Mouse (Mus musculus) adrenal gland, postnatal 14 days (tissue): ENCODE data around the gene Myo5a. TPM values are rescaled to one million over a fixed set of nuclear protein-coding genes. Genes with fewer than 3 reads are reported as not detected.

Experiments used
- DNase-seq: peaks from one replicate; pipeline ENCODE4 v3.0.0; 2021; ENCODE audit warnings: mixed read lengths
- total RNA-seq: library from RNA; stranded (reverse); gene quantifications from 2 replicates; pipeline ENCODE4 v1.2.3, GENCODE M21; 2021

Gene Myo5a
- total RNA-seq, 1 experiment from 2014 or later, result 36.4 TPM

DNA sequence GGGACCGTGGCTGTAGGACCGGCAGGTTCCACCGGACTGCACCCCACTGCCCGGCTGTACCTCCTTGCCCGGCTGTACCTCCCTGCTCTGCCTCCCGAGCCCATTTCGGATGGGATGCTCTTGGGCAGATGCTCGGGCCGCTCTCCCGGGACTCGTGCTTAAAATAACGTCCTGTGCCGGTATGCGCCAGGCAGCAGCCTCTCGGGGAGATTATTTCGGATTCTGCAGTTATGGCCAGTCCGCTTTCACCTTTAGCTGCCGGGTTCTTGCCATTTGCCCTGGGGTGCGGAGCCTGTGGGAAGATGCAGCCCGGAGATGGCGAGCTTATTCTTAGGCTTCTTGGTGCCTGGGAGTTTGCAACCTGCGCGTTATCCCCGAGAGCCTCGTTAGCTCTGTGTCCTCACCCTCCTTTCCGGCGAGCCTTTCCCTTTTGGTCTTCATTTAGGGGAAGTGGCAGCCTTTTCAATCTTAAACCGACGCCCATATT, 934 bp downstream of the Myo5a start:
- peak; percentile 55 for DNase-seq

DNA sequence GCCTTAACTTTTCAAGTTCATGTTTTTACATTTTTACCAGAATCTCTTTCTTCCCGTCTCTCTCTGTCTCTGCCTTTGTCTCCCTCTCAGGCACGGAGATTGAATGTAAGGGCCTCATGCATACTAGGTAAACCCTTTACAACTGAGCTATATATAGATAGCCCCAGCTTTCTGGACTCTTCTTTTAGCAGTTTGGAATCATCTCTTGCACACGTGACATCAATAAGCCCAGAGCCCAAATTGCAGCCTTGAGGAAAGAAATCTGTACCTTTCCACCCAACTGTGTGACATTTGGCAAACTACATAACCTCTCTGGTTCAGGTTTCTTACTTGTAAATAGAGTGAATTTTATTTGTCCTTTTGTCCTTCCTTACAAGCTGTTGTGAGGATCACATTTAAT, 1.5 kb downstream of the Myo5a start:
- DNase-seq, result no peak

DNA sequence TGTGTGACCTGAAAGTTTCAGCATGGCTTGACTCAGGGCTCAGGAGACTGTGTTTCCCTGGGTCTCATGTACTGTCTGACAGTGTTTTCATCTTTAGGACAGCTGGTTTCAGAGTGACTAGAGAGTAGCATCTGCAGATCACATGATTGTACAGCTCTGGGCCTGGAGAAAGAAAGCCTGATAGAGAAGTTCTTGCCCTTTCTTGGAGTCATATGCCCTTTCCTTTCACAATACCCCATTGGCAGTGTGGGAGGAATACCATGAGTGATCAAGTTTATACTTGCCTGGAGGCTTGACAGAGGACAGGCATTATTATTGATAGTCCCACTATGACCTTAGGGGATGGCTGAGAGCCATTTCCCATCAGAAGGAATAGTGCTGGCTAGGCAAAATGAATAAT, 6.4 kb downstream of the Myo5a start:
- no peak for DNase-seq

DNA sequence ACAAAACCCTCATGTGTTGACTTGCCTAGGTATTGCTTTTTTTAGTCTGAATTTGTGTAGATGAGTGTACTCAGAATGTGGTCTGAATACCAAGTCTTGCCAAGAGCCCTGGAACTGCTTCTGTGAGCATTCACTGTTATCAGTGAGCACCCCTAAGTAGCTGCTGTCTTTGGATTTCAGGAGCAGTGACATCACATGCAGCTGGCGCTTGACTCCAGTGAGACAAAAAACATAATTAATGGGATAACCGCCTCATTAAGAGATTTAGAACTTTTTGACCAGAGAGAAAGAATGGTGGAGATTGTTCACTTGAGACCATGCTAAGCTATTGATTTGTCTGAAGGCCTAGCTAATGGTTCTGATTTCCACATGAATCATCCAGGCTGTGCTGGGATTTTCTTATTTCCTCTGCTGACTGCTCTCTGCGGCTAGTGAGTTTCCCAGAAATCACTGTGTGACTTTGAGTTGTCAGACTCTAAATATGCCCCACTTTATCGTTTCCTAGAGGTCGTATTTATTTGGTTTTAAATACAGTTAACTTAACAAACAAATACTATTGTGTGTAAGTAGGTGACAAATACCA, 14.5 kb downstream of the Myo5a start:
- DNase-seq, result no peak

DNA sequence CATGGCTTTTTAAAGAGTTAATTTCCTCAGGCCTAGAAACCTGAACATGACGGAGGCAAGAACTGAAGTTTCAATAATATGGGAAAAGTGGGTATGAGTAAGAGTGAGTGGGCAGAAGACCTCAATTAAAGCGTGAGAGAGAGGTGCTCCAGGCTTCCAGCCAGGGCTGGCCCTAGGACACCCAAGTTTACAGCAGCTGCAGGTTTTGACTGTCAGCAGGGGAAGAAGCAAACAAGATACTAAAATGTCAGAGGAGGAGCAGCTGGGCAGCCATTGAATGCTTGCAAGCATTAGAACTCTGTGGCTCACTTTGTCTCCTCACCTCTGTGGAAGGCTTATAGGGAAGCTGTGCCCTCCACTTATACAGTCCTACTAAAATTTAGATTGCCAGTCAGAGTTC, 17.0 kb downstream of the Myo5a start:
- no peak for DNase-seq

DNA sequence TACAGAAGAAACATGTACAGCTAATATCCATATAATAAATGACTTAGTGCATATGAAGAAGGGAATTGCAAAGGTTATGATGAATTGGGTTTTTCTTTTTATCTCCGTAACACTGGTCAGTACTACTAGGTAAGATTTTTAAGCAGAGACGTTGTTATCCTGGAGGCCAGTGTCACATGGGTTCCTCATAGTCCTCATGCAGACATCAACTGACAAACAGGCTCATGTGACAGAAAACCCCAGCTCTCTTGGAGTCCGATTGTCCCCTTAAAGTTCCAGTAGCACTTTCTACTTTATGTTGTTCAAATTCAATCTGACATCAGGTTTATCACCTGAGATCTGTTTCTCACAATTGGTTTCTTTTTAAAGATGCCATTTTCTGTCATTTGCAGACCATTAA, 18.5 kb downstream of the Myo5a start:
- no peak for DNase-seq

DNA sequence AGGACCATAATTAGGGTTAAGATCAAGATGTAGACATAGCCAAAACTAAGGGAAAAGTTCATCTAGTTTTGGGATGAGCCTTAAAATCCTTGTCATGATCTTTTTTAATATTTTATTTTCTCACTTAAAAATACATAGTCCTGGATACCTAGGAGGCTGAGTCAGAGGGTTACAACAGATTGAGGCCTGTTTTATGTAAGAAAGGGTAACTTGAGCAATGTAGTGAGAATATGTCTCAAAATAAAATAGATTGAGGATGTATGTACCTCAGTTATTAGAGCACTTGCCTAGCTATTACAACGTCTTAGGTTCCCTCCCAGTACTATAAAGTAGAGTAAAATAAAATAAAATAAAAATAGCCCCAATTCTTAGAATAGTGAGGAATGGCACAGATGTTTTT, 21.3 kb downstream of the Myo5a start:
- no peak for DNase-seq

DNA sequence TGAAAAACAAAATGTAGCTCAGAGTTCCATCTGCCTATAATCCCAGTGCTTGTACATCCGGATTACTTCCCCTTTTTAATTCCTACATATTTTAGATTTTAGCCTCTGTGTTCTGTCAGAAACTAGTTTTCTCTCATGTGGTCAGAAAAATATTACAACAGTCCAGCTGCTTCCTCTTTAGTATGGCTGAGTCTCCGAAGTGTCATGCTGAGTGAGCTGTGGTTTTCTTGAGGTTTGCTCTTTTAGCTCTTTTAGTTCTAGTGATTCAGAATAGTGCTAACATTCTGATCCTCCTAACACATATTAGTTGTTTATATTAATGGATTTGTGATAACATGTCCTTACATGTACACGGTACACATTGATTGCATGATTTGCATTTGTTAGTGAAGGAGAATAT, 23.9 kb downstream of the Myo5a start:
- no peak for DNase-seq

DNA sequence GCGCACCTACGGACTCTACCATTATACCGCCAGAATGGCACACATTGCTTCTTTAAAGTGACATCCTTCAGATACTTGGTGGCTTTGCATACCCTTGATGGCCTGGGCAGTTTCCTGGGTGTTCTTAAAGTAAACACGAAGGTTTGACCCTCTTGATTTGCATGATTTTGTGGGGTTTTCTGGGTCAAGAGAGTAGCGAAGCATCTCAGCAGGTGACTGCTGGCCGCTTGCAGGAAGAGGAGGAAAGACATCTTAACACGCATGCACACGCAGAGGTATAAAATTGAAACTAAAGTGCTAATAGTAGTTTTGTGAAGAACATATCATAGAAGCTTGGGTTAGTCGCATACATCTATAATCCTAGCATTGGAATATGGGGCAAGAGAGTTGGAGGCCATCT, 28.1 kb downstream of the Myo5a start:
- no peak for DNase-seq

DNA sequence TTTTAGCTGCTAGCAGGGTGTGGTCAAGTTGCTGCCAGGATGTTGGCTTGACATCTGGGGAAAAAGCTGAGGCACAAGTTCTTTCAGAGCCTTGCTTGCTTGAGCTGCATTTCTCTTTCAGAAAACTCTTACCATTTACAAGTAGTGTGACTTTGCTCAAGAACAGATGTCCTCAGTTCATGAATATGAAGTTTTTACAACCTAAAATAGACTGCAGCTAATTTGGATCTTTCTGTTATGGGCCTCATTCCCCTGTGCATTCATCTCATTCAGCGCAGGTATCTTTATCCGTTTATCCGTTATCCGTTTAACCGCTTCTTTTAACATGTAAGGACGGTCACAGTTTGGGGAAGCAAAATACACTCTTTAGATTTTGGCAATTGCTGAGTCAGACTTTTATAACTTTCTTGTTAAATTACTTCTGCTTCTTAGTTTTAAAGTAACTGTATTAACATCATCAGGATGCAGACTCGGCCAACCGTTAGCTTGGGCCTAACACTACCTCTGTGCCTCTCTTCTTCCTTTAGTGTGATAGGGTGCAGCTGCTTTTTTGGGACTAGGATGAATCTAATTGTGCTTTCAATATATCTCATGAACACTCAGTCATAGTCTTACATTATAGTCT, 29.5 kb downstream of the Myo5a start:
- DNase-seq, result no peak

DNA sequence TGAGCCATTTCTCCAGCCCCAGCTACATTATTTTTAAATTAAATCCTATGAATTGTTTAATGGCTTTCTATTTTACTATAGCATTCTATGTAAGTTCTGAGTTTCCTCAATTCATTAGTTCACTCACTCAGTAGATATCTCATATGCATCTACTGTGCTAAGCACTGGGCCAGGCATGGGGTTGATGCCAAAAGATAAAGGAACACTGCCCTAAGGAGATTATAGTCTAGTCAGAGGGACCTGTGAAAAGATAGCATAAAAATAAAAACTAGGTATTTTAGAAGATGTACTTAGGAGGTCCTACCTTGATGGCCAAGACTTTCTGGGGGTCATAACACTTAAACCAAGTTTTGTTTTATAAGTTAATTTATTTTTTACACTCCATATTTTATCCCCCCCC, 31.3 kb downstream of the Myo5a start:
- DNase-seq, result no peak

DNA sequence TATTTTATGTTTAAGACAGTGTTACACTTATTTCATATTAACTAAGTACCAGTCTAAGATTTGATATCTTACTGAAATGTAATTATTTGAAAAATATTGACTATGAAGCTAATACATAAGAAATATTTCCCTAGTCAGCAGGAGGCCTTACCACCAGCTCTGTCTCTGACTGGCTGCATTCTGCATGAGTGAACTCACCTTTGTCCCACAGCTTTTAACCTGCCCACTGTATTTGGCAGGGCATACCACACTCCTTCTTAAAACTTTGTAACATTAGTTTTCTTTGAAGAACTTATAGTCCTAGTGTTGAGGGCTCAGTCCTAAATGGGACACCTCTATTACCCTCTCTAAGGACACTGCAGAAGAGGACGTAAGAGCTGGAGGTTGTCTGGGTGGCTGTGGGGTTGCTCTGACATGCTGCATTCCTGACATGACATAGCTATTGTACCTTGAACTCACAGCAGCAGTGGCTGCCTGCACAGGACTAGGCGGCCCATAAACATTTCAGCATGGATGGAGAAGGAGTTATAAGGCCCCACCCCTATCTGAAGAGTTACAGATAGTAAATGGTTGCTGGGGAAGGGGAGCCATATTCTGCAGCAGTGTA, 45.9 kb downstream of the Myo5a start:
- DNase-seq, result no peak

DNA sequence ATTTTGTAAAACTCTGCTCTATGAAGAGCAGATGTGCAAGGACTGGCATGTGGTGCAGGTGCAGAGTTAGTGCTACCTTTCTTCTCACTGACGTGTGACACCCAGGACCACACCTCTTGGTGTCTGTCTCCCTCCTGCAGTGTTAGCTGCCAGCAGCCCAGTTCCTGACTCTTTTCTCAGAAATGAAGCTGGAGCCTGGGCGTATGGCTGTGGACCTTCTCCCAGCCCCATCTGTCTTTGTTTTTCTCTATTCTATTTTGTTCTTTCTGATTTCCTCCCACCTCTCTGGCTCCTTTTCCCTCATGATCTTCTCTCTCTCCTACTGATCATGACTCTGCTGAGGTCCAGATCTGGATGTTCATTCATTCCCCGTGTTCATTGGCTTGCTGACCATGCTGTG, 50.3 kb downstream of the Myo5a start:
- no peak for DNase-seq

DNA sequence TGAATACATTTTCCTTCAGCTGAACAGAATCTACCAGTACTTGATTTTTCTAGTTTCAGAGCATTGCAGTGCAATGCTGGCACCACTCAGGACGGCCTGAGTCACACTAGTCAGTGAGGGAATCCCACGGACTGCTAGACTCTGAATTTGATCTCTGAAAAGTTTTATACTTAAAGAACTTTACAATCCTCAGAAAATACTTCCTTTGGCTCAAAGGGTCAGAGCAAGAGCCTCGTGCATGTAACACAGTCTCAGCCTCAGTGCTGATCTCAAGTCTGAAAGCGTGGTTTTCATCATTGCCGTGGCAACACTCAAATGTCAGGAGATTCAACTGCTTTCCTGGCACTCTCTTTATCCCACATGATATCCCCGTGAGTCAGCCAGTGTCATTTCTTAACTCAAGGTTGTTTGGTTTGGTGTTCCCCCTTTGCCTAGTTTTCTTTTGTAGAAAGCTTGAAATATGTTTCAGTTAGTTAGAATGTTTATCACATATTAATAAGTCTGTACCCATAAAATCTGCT, 53.4 kb downstream of the Myo5a start:
- peak; percentile 75 for DNase-seq

DNA sequence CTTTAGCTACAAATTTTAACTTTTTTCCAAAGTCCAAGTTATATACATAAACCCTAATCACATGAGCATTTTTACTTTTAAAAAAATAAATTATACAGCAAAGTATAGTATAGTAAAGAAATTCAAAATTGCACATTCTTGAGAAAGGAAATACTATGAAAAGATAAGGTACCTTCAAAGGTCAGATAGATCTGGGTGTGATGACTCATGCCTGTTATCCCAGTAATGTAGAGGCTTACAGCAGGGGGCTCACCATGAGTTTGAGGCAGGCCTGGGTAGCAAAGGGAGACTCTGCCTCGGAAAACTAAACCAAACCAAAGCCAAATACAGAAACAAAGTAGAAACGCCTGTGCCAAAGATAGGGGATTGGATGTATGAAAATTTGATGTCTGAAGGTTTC, 59.7 kb downstream of the Myo5a start:
- DNase-seq, result no peak

DNA sequence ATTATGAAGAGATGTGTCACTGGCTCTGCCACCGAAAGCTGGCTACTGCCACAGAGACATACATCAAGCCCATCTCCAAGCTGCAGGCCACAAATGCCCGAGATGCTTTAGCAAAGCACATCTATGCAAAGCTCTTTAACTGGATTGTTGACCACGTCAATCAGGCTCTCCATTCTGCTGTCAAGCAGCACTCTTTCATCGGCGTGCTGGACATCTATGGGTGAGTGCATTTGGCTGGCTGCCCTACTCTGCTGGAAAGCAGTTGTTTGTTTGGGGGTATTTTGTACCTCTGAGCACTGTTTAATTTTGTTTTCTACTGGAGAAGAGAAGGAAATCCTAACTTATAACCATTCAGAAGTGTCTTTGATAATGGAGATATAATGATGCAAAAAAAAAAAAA, 76.1 kb downstream of the Myo5a start:
- DNase-seq, result no peak

DNA sequence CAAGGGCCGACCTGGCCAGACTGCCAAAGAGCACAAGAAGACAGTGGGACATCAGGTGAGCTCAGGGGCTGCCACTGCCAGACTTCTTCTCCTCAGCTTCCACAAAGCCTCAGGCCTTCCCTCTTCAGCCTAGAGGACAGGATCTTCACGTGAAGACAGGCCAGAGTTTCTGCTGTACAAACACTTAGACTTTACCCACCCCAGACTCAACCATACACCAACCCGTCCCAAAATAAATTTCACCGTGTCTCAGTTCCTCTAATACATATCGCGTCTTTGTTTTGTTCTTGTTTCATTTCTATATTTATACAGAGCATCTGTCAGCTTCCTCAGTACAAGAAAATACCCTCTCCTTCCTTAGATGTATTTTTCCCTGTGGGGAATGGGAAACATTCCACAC, 89.7 kb downstream of the Myo5a start:
- no peak for DNase-seq

DNA sequence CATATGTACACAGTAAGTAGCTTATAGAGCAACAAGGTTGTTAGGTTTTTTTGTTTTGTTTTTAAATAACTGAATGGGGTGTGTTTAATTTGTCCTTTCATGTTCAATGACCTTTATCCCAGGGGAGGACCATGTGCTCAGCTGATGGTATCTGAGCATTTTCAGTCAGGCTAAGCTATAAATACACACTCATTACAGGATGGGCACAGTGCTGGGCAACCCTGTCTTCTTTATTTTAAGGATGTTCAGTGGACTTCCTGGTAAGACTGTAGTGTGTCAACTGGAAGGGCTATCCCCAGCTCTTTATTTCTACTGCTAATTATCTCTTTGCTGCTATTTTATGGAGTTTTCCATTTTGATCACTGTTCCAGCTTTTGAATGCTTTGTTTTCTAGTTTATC, 92.8 kb downstream of the Myo5a start:
- no peak for DNase-seq

DNA sequence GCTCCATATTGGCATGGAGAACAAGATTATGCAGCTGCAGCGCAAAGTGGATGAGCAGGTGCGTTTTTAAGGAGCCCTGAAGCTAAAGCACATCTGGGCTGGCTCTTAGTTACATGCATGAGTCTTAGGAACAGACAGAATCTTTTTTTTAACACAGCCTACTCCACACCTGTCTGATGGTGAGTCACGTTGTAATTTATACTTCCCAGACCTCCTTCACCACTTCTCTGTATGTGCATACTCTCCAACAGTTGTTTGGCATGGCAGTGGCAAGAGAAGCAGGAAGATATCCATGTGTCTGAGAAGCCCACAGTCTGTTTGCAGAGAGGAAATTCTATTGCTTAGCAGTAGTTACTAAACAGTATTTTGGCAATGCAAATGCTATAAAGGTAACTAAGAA, 100.9 kb downstream of the Myo5a start:
- no peak for DNase-seq

DNA sequence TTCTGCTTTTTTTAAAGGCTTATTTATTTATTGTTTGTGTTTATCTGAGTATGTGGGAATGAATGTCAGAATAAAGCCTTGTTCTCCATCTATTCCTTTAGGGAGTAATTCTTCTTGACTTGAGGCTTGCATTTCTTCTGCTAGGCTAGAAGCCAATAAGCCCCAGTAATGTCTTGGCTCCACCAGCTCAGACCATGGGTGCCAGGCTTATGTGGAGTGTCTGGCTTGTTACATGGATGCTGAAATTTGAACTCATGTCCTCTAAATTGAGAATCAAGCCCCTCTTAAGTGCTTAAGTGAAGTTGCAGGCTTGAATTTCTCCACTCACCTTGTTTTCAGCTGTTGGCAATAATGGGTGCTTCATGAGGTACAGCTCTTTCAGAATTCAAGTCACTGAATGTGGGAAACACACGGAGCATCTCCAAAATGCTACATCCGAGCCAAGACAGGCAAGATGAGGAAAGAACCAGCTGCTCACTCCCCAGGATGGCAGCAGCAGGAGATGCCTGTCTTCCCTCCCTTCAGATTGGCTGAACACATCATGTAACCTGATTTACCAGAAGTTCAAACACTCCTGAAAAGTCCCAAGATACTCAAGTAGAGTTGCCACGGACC, 116.9 kb downstream of the Myo5a start:
- no peak for DNase-seq

DNA sequence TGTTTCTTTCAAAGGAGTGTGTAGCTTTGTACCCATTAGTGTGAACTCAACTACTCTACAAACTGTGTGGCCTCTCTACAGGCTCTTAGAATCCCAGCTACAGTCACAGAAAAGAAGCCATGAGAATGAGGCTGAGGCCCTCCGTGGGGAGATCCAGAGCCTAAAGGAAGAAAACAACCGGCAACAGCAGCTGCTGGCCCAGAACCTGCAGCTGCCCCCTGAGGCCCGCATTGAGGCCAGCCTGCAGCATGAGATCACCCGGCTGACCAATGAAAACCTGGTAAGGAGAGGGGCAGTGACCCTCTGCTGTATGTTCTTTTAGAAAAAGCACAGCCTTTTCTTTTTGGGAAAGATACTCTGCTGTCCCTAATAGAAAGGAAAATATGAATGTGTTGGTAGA, 123.0 kb downstream of the Myo5a start:
- no peak for DNase-seq

DNA sequence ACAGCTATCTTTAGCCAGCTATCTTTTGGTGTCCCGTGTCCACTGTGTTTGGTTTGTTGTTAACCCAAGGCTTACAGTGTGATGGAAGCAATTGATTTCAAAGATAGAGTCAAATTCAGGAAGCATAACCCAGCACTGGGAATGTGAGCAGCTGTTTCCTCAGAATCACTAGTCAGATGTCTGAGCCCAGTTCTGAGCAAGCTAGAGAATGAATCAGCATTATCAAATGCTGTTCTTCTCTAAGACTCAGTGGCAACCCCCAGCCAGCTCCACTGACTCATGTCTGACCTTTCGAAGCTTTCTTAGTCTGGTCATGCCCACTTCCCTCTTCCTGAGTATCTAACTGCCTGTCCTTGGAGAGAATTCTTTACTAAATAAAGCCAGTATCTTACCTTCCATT, 125.5 kb downstream of the Myo5a start:
- DNase-seq, result peak; percentile 75

DNA sequence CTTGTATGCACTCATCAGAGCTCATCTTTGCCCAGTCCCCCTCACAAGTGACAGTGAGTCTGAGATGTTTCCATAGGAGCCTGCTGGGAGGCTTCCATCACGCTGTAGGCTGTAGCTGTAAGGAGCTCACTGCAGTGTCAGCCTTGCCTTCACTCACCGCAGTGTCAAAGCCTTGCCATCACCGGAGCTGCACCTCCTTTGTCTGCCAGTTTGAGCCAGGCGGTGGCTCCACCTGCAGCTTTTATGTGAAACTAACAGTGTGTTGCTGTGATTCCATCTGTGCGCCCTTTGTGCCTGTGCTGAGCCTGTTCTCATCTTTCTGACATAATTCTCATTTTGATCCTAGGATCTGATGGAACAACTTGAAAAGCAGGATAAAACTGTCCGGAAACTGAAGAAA, 126.5 kb downstream of the Myo5a start:
- DNase-seq, result peak; percentile 64

DNA sequence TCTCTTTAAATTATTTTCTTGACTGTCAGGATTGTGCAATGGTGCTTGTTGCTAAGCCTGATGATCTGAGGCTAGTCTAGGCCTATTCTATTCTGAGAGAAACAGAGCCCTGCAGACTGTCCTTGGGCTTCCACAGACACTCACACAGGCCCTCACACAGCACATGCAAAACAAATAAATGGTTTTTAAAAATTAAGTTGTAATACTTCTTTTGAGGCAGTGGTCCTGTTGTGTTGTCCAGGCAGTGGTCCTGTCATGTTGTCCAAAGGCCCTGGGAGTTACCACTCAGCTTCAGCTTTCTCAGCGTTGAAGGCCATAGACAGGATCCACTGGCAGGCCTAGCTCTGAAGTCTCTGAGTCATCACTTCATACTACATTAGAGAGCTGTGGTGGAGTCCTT, 130.7 kb downstream of the Myo5a start:
- DNase-seq, result no peak
